ENCODE assay signal across 15 mouse cellular contexts in the genomic region with DNA sequence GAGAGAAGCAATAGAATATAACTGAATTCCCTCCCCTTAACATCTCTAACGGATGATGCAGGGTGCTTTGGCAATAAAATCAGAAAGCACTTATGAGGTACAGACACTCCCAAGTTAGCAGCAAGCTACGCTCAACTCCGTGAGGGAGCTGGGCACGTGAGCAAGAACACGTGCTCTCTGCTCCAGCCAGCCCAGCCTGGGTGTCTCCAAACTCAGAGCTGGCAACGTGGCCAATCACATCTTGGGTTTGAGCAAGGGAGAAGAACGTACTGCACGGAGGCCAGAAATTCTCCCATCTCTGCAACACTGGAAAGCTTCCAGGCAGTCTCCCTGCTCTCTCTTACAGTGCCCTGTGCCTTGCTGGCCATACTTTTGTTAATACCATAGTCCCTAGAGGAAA. TPM values are rescaled to one million over a fixed set of nuclear protein-coding genes. Genes with fewer than 3 reads are reported as not detected.
DNase-seq lines count a peak whose midpoint lies in the region; ATAC-seq and TF ChIP-seq lines count a peak whose summit lies in the region.
"Had no signal": no experiment of that assay in that cellular context is flagged by ENCODE, and none has a peak within 500 bp of the region (broad histone marks: within the 10 kb centered on the region; RNA-seq: fewer than 3 reads in every experiment).

No protein-coding gene starts in this region.

- no peaks in the 10 kb centered on the region for H3K36me3 ChIP-seq in forebrain, postnatal 0 days (ENCODE audit: insufficient read depth)
- no peaks in the 10 kb centered on the region for H3K36me3 ChIP-seq in forebrain, embryonic 14.5 days (ENCODE audit: control insufficient read depth, insufficient read depth, low read length)
- no peaks in the 10 kb centered on the region for H3K36me3 ChIP-seq in lung, embryonic 14.5 days (ENCODE audit: insufficient read depth)
- no peaks in the 10 kb centered on the region for H3K36me3 ChIP-seq in thymus, adult 2 months (ENCODE audit: control insufficient read depth, insufficient read depth, low read length)
- H3K36me3 ChIP-seq in hindbrain, embryonic 16.5 days (ENCODE audit: control insufficient read depth, insufficient read depth, low read length) = no peaks in the 10 kb centered on the region
- H3K36me3 ChIP-seq: hindbrain, embryonic 13.5 days; limb, embryonic 13.5 days; stomach, embryonic 15.5 days had no signal

- H3K9me3 ChIP-seq in forebrain, postnatal 0 days (ENCODE audit: low read length) = no peaks in the 10 kb centered on the region
- no peaks in the 10 kb centered on the region for H3K9me3 ChIP-seq in forebrain, embryonic 14.5 days (replicated peaks; ENCODE audit: control insufficient read depth, low read length)
- H3K9me3 ChIP-seq in lung, embryonic 14.5 days (ENCODE audit: low read depth, low read length) = no peaks in the 10 kb centered on the region
- H3K9me3 ChIP-seq in hindbrain, embryonic 16.5 days (ENCODE audit: control insufficient read depth, low read length) = no peaks in the 10 kb centered on the region
- H3K9me3 ChIP-seq: hindbrain, embryonic 13.5 days; limb, embryonic 13.5 days; stomach, embryonic 15.5 days had no signal

- H3K27me3 ChIP-seq in forebrain, postnatal 0 days (ENCODE audit: insufficient read depth, low read length) = peaks cover 3% of the 10 kb centered on the region
- H3K27me3 ChIP-seq in forebrain, embryonic 14.5 days (replicated peaks; ENCODE audit: control insufficient read depth, insufficient read depth, low read length) = no peaks in the 10 kb centered on the region
- H3K27me3 ChIP-seq in lung, embryonic 14.5 days (ENCODE audit: insufficient read depth, low read length) = peaks cover 5% of the 10 kb centered on the region; the same call in 1 of the 2 replicates
- H3K27me3 ChIP-seq in thymus, adult 2 months (ENCODE audit: control insufficient read depth, insufficient read depth, low read length) = no peaks in the 10 kb centered on the region; the same call in 1 of the 2 replicates
- no peaks in the 10 kb centered on the region; the same call in 1 of the 2 replicates for H3K27me3 ChIP-seq in hindbrain, embryonic 16.5 days (replicated peaks; ENCODE audit: control insufficient read depth, insufficient read depth, low read length)
- H3K27me3 ChIP-seq: stomach, embryonic 15.5 days had no signal

- H3K4me1 ChIP-seq in forebrain, postnatal 0 days (ENCODE audit: insufficient read depth) = no peaks in the 10 kb centered on the region
- 0 out of 2 replicates have a peak, but pooled peaks cover under 1% of the 10 kb centered on the region for H3K4me1 ChIP-seq in forebrain, embryonic 14.5 days (ENCODE audit: control insufficient read depth, insufficient read depth, low read length)
- 0 out of 2 replicates have a peak, but pooled peaks cover 3% of the 10 kb centered on the region for H3K4me1 ChIP-seq in lung, embryonic 14.5 days (ENCODE audit: insufficient read depth)
- no peaks in the 10 kb centered on the region for H3K4me1 ChIP-seq in thymus, adult 2 months (replicated peaks; ENCODE audit: control insufficient read depth, insufficient read depth, low read length)
- H3K4me1 ChIP-seq in hindbrain, embryonic 16.5 days (ENCODE audit: control insufficient read depth, insufficient read depth, low read depth, low read length) = peaks cover under 1% of the 10 kb centered on the region; the same call in 1 of the 2 replicates

- H3K27ac ChIP-seq in forebrain, postnatal 0 days (ENCODE audit: low read depth, low read length) = no peak overlapping the region
- H3K27ac ChIP-seq in forebrain, embryonic 14.5 days (ENCODE audit: low read depth, low read length) = no peak overlapping the region
- H3K27ac ChIP-seq in lung, embryonic 14.5 days (ENCODE audit: low read depth) = no peak overlapping the region
- no peak overlapping the region for H3K27ac ChIP-seq in thymus, adult 2 months (ENCODE audit: control insufficient read depth, insufficient read depth, low read length)
- no peak overlapping the region for H3K27ac ChIP-seq in hindbrain, embryonic 16.5 days (ENCODE audit: low read depth, low read length)
- H3K27ac ChIP-seq: hindbrain, embryonic 13.5 days; limb, embryonic 13.5 days; stomach, embryonic 15.5 days had no signal

- TF ChIP-seq POLR2A in thymus, adult 2 months (IDR thresholded peaks at IDR 0.05; ENCODE audit: control insufficient read depth, extremely low read depth, insufficient read depth, low read length, poor library complexity) = no peak

- WGBS in forebrain, postnatal 0 days = 73% methylated on average over 8 of the region's 8 CpGs
- WGBS in forebrain, embryonic 14.5 days = 82% methylated on average over 8 of the region's 8 CpGs
- WGBS in lung, embryonic 14.5 days = 62% methylated on average over 8 of the region's 8 CpGs
- WGBS in thymus, adult 2 months = 92% methylated on average over 8 of the region's 8 CpGs
- 82% methylated on average over 8 of the region's 8 CpGs for WGBS in hindbrain, embryonic 16.5 days

- no peak overlapping the region for H3K4me2 ChIP-seq in forebrain, postnatal 0 days (ENCODE audit: low read depth)
- H3K4me2 ChIP-seq in forebrain, embryonic 14.5 days (ENCODE audit: low read length) = no peak overlapping the region
- H3K4me2 ChIP-seq in lung, embryonic 14.5 days = no peak overlapping the region
- no peak overlapping the region for H3K4me2 ChIP-seq in hindbrain, embryonic 16.5 days (ENCODE audit: low read length)
- H3K4me2 ChIP-seq: hindbrain, embryonic 13.5 days; limb, embryonic 13.5 days; stomach, embryonic 15.5 days had no signal

- peak; percentile 16; the same call in 1 of the 2 replicates for ATAC-seq in forebrain, postnatal 0 days
- ATAC-seq in forebrain, embryonic 14.5 days = no peak
- peak; percentile 38; the same call in 1 of the 2 replicates for ATAC-seq in lung, embryonic 14.5 days (ENCODE audit: insufficient read depth)
- ATAC-seq in hindbrain, embryonic 16.5 days = no peak
- ATAC-seq: Patski had no signal

- no peak for DNase-seq in forebrain, postnatal 0 days
- DNase-seq in forebrain, embryonic 14.5 days (ENCODE audit: low spot score) = no peak
- peak; percentile 34 for DNase-seq in right cerebral cortex, postnatal 14 days
- DNase-seq in right cerebral cortex, postnatal 4 days = no peak
- DNase-seq in lung, embryonic 14.5 days = no peak
- no peak for DNase-seq in B cell, adult 2 months
- DNase-seq in thymus, adult 2 months = no peak
- DNase-seq: cerebellum, adult 8-10 months; kidney, adult 8-10 months had no signal

- H3K4me3 ChIP-seq in forebrain, postnatal 0 days (ENCODE audit: low read depth, low read length) = no peak overlapping the region
- no peak overlapping the region for H3K4me3 ChIP-seq in forebrain, embryonic 14.5 days (ENCODE audit: low read depth, low read length)
- no peak overlapping the region for H3K4me3 ChIP-seq in lung, embryonic 14.5 days (ENCODE audit: low read depth, low read length)
- no peak overlapping the region for H3K4me3 ChIP-seq in thymus, adult 2 months (ENCODE audit: control insufficient read depth, insufficient read depth, low read length)
- H3K4me3 ChIP-seq in hindbrain, embryonic 16.5 days (ENCODE audit: low read length) = no peak overlapping the region
- H3K4me3 ChIP-seq: hindbrain, embryonic 13.5 days; limb, embryonic 13.5 days; myocyte; stomach, embryonic 15.5 days had no signal

- no peak overlapping the region for H3K9ac ChIP-seq in forebrain, postnatal 0 days
- no peak overlapping the region for H3K9ac ChIP-seq in forebrain, embryonic 14.5 days (ENCODE audit: low read length)
- no peak overlapping the region for H3K9ac ChIP-seq in lung, embryonic 14.5 days
- no peak overlapping the region for H3K9ac ChIP-seq in hindbrain, embryonic 16.5 days (ENCODE audit: low read depth, low read length)
- H3K9ac ChIP-seq: hindbrain, embryonic 13.5 days; limb, embryonic 13.5 days; stomach, embryonic 15.5 days had no signal

- TF ChIP-seq CTCF in forebrain, postnatal 0 days (IDR thresholded peaks at IDR 0.05; ENCODE audit: low read depth) = no peak
- TF ChIP-seq CTCF in lung, embryonic 14.5 days (IDR thresholded peaks at IDR 0.05; ENCODE audit: low read depth) = no peak
- no peak for TF ChIP-seq CTCF in thymus, adult 2 months (IDR thresholded peaks at IDR 0.05; ENCODE audit: borderline replicate concordance, control insufficient read depth, extremely low read depth, insufficient read depth, low read length, poor library complexity)

RNA-seq across cellular contexts. Expression of gene Lgi2, which starts 6.0 kb away (rescaled TPM):
- 14.6 and 15.1 TPM in 2 replicates for total RNA-seq in forebrain, postnatal 0 days (2014; rRNA removed)
- polyA plus RNA-seq in forebrain, postnatal 0 days (2015; fragmentation: Nextera tagmentation; extraction: Ambion mirVana) = 4.3 and 6.1 TPM in 2 replicates
- 1.4 and 1.7 TPM in 2 replicates for polyA plus RNA-seq in forebrain, embryonic 14.5 days (2014; fragmentation: Nextera tagmentation; extraction: Ambion mirVana)
- polyA plus RNA-seq in lung, embryonic 14.5 days (2014; fragmentation: Nextera tagmentation; extraction: Ambion mirVana) = 2.3 and 2.5 TPM in 2 replicates
- polyA plus RNA-seq in thymus, adult 2 months (2012; rRNA removed) = 0.38 and 0.85 TPM in 2 replicates
- polyA plus RNA-seq in hindbrain, embryonic 16.5 days (2015; fragmentation: Nextera tagmentation; extraction: Ambion mirVana) = 5.1 and 5.9 TPM in 2 replicates

Comparison
In these comparisons a context has a peak if more than half of its experiments do, and no peak if none do; other contexts are left out.
1. ATAC-seq: peak in forebrain, postnatal 0 days (single experiment) and lung, embryonic 14.5 days (single experiment); none in forebrain, embryonic 14.5 days (single experiment) and hindbrain, embryonic 16.5 days (single experiment).